Mouse (Mus musculus): ENCODE data around the gene Cyb5r3.

Gene Cyb5r3

DNA sequence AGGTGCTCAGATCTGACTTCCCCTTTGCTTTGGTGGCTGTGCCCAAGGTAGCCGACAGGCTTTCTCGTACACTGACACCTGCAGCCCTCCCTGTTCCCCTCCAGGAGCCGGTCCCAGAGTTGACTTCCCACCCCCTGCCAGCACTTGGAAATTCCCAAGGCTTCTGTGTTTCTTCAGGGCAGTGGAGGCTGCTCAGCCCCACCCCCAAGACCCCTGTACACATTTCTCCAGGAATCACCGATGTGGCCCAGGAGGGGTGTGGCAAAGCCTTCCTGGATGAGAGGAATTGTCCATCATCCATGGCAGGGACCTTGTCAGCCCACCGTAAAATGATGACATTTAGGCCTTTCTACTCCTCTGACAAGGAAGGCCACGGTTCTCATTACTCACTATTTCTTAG lies 61.1 kb downstream of the Cyb5r3 start:
- peak in 1 of 2 experiments; percentile 75 for DNase-seq (ENCODE audit: inconsistent age in 2 of 2, low spot score in 1 of 2)

GRCm38 (mm10) chr15:83107814-83108213 lies 64.6 kb downstream of the Cyb5r3 start:
- no peak for DNase-seq (ENCODE audit: inconsistent age in 2 of 2, low spot score in 1 of 2)

- peak in 1 of 2 experiments; percentile 20 for DNase-seq (ENCODE audit: inconsistent age in 2 of 2, low spot score in 1 of 2)
Measured at GRCm38 (mm10) chr15:83106426-83106825, 66.0 kb downstream of the Cyb5r3 start.
